Mouse (Mus musculus) megakaryocyte, embryonic 14.5 days (primary cell): ENCODE results near the gene Arfgef3.

ENCODE experiments used
- FLI1 ChIP-seq: IDR thresholded peaks from 2 replicates; pipeline ENCODE4 v1.6.1; 2012; ENCODE audit warnings: low read length, inconsistent platforms, mixed read lengths
- GATA1 ChIP-seq: IDR thresholded peaks from 3 replicates; pipeline ENCODE4 v1.6.1; 2012; ENCODE audit warnings: mixed read lengths, low read length, inconsistent platforms, borderline replicate concordance

DNA sequence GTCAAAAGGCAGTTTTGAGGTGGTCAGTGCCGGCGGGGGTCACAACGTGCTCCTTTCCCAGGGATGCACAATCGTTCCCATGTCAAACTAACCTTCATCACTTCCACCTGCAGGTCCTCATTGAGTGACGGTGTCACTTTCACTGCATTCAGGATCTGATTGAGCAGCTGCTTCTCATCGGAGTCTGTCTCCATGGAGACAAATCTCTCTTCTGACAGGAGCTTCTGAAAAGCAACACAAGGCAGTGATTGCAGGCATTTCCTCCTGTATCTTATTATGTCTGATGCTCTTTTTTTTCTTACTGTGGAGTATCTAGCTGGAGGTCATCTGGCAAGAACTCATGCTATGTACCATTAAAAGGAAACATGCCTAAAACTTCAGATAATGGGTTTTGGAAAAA, 47.3 kb downstream of the Arfgef3 start:
- no peak for TF ChIP-seq GATA1
- no peak for TF ChIP-seq FLI1
